Mouse (Mus musculus): ENCODE measurements around the gene Zmiz2.

DNA sequence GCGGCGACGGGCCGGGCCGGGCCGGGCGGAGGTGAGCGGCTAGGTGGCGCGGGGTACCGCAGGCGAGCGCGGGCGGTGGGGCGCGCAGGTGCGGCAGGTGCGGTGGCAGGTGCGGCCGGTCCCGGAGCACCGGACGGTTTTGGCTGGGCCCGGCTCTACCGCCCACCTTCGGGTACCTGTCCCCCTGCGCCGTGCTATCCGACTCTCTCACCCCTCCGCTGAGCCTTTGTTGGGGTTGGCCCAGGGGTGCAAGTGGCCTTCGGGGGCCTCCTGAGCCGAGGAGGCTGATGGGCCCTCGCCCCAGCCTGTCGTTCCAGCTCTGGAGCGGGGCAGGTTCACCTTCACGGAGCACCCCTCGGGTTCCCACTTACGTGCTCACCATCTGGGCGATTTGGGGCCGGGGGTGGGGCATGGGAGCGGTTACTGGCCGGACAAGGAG lies 628 bp downstream of the Zmiz2 start:
- no peak for TF ChIP-seq CTCF (conservative IDR thresholded peaks at IDR 0.05; ENCODE audit: low read length)
- no peak for TF ChIP-seq NANOG (IDR thresholded peaks at IDR 0.05; ENCODE audit: borderline replicate concordance, low read length)

Data from E14TG2a.4 (cell line).